Mouse (Mus musculus): ENCODE data around the gene Anxa11. TPM values are rescaled to one million over a fixed set of nuclear protein-coding genes. Genes with fewer than 3 reads are reported as not detected.

The Anxa11 gene
- polyA plus RNA-seq (2014; fragmentation: Illumina TruSeq; extraction: RNeasy Lipid Tissue Mini Kit (QIAGEN cat#74804); ENCODE audit: low replicate concordance) = 31.5 TPM

DNA sequence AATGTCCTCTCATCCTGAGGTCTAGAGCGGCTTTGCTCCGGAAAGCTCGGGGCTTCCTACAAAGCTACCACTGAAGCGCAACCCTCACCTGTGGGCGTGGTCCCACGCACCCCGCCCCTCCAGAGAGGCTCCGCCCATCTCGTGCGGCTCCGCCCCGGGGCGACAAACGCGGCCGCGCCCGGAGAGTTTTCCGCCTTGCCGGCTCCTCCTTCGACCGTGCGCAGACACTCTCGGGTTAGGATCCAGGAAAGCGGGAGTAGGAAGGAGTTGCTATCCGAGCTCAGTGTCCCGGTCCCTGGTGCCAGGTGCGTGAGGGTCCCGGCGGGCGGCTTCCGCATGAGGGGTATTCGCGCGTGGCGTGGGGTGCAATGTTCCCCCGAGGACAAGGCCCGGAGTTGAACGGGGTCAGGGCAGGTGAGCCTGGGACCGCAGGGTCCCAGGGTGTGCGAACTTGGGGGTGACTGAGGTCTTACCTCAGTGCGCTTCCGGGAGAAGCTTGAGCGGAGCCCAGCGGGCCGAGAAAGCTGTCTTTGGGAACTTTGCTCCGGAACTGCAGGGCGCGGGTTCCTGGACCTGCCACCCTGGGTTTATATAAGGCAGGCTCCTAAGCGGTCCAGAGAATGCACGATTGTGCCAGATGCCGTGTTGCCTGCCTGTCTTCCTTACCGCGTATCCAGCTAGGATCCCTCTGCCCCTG, at the start of gene Anxa11:
Gene Anxa11, plus strand, starts transcription at position 166 of the 697 bp plus-strand sequence.

DNA sequence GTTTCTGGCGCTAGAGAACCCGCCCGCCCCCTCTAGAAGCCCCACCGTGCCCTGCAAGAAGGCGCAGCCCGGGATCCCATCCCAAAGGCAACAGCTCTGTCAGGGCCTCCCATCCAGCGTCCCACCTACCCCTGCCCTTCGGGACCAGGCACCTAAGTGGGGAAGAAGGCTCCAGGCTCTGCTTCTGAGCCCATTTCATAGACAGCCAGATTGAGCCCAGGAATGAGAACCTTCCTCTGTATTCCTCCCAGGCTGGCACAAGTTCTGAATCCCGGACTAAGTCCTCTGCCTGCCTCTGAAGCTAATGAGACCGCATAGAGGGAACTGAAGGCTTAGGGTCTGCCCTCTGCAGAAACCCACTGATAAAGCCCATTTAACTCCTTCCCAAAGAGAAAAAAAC, 61.0 kb downstream of the Anxa11 start, which contains the start of gene Plac9a:
Gene Plac9a, minus strand, starts transcription at position 101 of the 400 bp plus-strand sequence.

GRCm38 (mm10) chr14:25927562-25927881, 85.6 kb downstream of the Anxa11 start, which contains the start of gene Tmem254a:
TSS of gene Tmem254a (minus strand) at chr14:25927672.

Other genes with a start within 250 kb of the Anxa11 start
- gene Ppif, start 148.0 kb upstream of the Anxa11 start, polyA plus RNA-seq (2014; fragmentation: Illumina TruSeq; extraction: RNeasy Lipid Tissue Mini Kit (QIAGEN cat#74804); ENCODE audit: low replicate concordance) = 11.3 TPM
- 10.7 TPM for gene Zcchc24, start 73.1 kb upstream of the Anxa11 start, polyA plus RNA-seq (2014; fragmentation: Illumina TruSeq; extraction: RNeasy Lipid Tissue Mini Kit (QIAGEN cat#74804); ENCODE audit: low replicate concordance)
- gene Plac9a, start 60.9 kb downstream of the Anxa11 start, polyA plus RNA-seq (2014; fragmentation: Illumina TruSeq; extraction: RNeasy Lipid Tissue Mini Kit (QIAGEN cat#74804); ENCODE audit: low replicate concordance) = not detected
- 15.9 TPM for gene Tmem254a, start 85.5 kb downstream of the Anxa11 start, polyA plus RNA-seq (2014; fragmentation: Illumina TruSeq; extraction: RNeasy Lipid Tissue Mini Kit (QIAGEN cat#74804); ENCODE audit: low replicate concordance)
- gene Cphx1, start 96.1 kb downstream of the Anxa11 start, polyA plus RNA-seq (2014; fragmentation: Illumina TruSeq; extraction: RNeasy Lipid Tissue Mini Kit (QIAGEN cat#74804); ENCODE audit: low replicate concordance) = not detected
- gene Duxbl1, start 136.4 kb downstream of the Anxa11 start, polyA plus RNA-seq (2014; fragmentation: Illumina TruSeq; extraction: RNeasy Lipid Tissue Mini Kit (QIAGEN cat#74804); ENCODE audit: low replicate concordance) = not detected
- 1.6 TPM for gene Gm9780, start 200.6 kb downstream of the Anxa11 start, polyA plus RNA-seq (2014; fragmentation: Illumina TruSeq; extraction: RNeasy Lipid Tissue Mini Kit (QIAGEN cat#74804); ENCODE audit: low replicate concordance)
- gene Tmem254c, start 225.2 kb downstream of the Anxa11 start, polyA plus RNA-seq (2014; fragmentation: Illumina TruSeq; extraction: RNeasy Lipid Tissue Mini Kit (QIAGEN cat#74804); ENCODE audit: low replicate concordance) = not detected
- gene Cphx2, start 239.4 kb downstream of the Anxa11 start, polyA plus RNA-seq (2014; fragmentation: Illumina TruSeq; extraction: RNeasy Lipid Tissue Mini Kit (QIAGEN cat#74804); ENCODE audit: low replicate concordance) = not detected
- not detected for gene Cphx3, start 240.1 kb downstream of the Anxa11 start, polyA plus RNA-seq (2014; fragmentation: Illumina TruSeq; extraction: RNeasy Lipid Tissue Mini Kit (QIAGEN cat#74804); ENCODE audit: low replicate concordance)